Mouse (Mus musculus) stomach, embryonic 14.5 days (tissue): Measurements from ENCODE around the gene 2410004B18Rik. TPM values are rescaled to one million over a fixed set of nuclear protein-coding genes. Genes with fewer than 3 reads are reported as not detected.

Experiments
- polyA plus RNA-seq: library from polyadenylated mRNA; unstranded; fragments of >200 nt; fragmentation: Nextera tagmentation; extraction: Ambion mirVana; gene quantifications from 2 replicates; pipeline ENCODE4 v1.2.1, GENCODE M21; 2014

The 2410004B18Rik gene
- polyA plus RNA-seq, 1 experiment from 2014 or later: 45.1 TPM

Other genes starting within 250 kb of the 2410004B18Rik start
- gene Ddah1, start 179.3 kb upstream of the 2410004B18Rik start, polyA plus RNA-seq: 22.3 and 24.0 TPM in 2 replicates
- 50.0 and 55.6 TPM in 2 replicates for gene Bcl10, start 15.2 kb upstream of the 2410004B18Rik start, polyA plus RNA-seq
- 3.1 and 3.8 TPM in 2 replicates for gene Syde2, start 49.9 kb downstream of the 2410004B18Rik start, polyA plus RNA-seq
- gene Wdr63, start 170.1 kb downstream of the 2410004B18Rik start, polyA plus RNA-seq: not detected in 2 replicates
- 1.4 and 1.8 TPM in 2 replicates for gene Mcoln3, start 179.4 kb downstream of the 2410004B18Rik start, polyA plus RNA-seq
- gene Mcoln2, start 211.8 kb downstream of the 2410004B18Rik start, polyA plus RNA-seq: 1.4 and 1.6 TPM in 2 replicates